Mouse (Mus musculus) frontal cortex, postnatal 10 days (tissue): ENCODE measurements around the gene Rin1.

Experiments
- DNase-seq, 2 experiments: peaks; one replicate each; pipeline ENCODE4 v3.0.0; 2022; ENCODE audit warnings: low spot score in 2 of 2, mixed read lengths in 1 of 2

Rin1 gene

DNA sequence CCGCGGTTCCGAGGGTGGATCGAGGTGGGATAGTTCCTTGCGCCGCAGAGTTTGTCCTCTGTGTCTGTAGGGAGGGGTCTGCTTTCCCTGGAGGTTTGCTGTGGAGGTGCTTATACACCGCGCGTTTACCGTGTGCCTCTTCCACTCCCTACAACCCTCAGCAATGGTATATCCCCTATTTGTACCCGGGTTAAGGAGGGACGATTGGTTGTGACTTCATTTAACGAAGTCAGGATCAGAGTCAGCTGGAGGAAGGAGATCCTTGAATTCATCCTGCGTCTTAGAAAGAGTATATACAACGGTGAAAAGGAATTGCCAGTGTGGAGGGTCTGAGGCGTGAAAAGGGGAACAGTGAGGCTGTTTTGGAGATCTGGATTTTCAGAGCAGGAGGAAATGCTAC lies 8.7 kb upstream of the Rin1 start:
- DNase-seq: no peak

- DNase-seq: no peak
These were observed 4.8 kb upstream of the Rin1 start for GRCm38 (mm10) chr19:5045531-5045930.

- no peak for DNase-seq
These were observed 1.9 kb upstream of the Rin1 start for GRCm38 (mm10) chr19:5048138-5049056.

- DNase-seq: no peak
These were observed 956 bp upstream of the Rin1 start for GRCm38 (mm10) chr19:5049325-5049724.

DNA sequence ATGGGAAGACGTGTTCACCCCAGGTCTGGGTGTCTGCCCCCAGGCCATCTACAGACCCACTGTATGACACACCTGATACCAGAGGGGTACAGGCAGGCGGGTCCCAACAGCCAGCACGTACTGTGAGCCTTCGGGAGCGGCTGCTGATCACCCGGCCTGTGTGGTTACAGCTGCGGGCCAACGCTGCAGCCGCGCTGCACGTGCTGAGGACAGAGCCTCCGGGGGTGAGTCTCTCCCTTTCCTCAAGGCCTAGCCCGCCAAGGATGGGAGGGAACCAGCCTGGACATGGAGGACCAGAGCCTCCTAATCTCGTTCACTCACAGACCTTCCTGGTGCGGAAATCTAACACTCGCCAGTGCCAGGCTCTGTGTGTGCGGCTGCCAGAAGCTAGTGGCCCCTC lies 750 bp downstream of the Rin1 start:
- peak in 1 of 2 experiments; percentile 23 for DNase-seq

DNA sequence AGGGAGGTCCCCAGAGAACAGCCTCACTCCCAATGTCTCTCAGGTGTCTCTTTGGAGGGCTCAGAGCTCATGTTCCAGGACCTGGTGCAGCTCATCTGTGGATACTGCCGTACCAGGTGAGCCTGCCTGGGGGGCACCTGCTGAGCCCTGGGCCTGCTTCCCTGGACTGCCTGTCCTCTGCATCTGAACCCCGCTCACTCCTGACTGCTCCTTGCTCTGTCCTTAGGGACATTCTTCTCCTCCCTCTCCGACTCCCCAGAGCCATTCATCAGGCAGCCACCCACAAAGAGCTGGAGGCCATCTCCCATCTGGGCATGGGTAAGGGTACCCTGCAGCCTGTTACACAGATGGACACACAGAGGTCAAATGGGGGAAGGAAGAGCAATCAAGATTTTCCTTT lies 1.2 kb downstream of the Rin1 start:
- peak in 1 of 2 experiments; percentile 6 for DNase-seq

- no peak for DNase-seq
These were observed 2.0 kb downstream of the Rin1 start for GRCm38 (mm10) chr19:5052166-5052822.

GRCm38 (mm10) chr19:5052853-5053252 lies 2.6 kb downstream of the Rin1 start:
- no peak for DNase-seq

- DNase-seq: no peak
These were observed 3.6 kb downstream of the Rin1 start for GRCm38 (mm10) chr19:5053909-5054308.

DNA sequence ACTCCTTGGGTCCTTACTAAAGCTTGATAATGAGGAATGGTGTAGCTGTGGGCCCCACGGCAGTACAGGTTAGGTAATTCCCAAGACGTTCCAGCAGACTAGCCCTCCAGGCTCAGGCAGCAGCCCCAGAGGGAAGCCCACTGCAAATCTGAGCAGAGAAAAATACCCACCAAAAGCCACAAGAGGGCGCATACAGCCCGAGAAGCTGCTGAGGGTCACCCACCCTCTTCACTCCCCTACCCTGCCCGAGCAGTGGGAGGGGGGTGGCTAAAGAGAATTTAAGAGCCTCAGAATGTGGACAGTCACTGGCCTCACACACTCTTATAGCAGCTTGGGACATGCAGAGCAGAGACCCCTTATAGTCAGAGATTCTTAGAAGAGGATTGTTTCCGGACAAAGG lies 6.0 kb downstream of the Rin1 start:
- DNase-seq: no peak

DNA sequence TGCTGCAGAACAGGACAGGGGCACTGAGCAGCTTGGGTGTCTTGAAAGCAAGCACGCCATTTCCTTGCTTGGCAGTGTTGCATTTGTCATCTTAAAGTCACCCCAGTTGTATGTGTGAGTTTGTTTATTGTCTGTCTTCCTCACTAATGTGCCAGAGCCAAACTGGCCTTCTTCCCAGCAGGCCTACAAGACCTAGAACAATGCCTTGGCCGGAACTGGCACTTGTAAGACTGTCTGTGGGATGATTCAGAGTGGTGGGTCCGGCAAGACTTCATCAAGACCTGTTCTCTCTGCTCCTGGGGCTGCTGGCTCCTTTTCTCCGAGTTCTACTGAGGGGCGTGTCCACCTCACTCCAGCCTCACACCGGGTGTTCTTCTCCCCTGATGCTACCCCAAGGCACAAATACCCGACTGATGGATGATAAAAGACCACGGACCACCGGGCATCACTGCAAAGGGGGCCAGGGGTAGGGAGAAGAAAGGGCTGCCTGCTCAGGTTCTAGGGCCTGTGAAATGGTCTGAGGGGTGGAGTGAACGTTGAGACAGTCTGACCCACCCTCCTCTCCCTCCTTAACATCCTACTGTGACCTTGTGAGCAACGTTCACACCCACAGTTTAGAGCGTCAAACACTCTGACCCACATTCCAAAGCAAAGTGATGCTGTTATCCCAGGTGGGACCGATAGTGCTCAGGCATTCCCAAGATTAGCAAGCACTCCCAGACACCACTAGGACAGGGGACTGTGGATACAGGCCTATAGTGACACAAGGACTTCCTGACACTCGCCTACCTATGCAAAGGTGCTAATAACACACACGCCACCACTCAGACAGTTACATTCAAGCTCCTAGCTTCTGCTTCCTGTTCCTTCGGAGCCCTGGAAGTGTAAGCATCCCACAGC lies 7.8 kb downstream of the Rin1 start:
- DNase-seq: no peak

- no peak for DNase-seq
These were observed 8.8 kb downstream of the Rin1 start for GRCm38 (mm10) chr19:5058801-5059771.

DNA sequence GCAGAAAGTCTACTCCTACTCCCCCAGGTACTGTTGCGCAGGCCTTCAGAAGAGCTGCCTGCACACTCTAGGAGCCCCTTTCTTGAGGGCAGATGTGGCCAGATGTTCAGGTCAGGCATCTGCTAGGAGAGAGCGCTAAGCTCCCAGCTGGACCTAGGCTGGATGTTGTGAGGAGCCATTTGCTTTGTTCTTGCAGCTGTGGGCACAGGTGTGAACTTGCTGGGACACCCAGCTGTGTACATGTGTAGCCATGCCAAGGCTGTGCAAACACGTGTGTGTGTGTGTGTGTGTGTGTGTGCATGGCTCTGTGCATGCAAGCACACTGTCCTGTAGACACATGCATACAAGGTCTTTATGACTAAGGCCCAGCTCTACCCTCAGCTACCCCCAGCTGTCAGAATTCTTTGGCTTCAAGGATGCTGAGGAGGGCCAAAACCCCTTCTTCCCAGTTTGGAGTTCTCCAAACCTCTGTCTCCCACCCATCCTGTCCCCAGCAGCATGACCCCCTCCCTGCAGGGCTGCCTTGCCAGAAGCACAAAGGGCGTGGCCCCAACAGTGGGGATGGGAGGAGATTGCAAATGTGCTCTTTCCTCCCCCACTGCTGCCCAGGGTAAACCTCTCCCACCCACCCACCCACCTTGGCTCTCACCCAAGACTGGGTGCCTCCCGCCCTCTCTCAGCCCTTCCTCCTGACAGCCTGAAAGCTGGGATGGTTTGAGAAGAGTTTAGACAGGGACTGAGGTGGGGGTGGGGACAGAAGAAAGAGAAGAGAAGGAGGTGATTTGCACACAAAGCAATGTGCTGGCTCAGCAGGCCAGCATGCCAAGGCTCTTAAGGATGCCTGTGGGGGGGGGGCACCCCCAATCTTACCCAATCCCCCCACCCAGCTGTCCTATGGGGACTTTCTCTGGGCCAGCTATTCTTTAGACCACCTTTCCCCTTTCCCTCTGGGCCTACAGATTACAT lies 10.4 kb downstream of the Rin1 start:
- no peak for DNase-seq

GRCm38 (mm10) chr19:5062041-5062440 lies 11.8 kb downstream of the Rin1 start:
- DNase-seq: no peak

- no peak for DNase-seq
These were observed 12.2 kb downstream of the Rin1 start for GRCm38 (mm10) chr19:5062446-5062845.

- DNase-seq: no peak
These were observed 14.8 kb downstream of the Rin1 start for GRCm38 (mm10) chr19:5065104-5065503.

GRCm38 (mm10) chr19:5067040-5067799 lies 16.9 kb downstream of the Rin1 start:
- DNase-seq: no peak

DNA sequence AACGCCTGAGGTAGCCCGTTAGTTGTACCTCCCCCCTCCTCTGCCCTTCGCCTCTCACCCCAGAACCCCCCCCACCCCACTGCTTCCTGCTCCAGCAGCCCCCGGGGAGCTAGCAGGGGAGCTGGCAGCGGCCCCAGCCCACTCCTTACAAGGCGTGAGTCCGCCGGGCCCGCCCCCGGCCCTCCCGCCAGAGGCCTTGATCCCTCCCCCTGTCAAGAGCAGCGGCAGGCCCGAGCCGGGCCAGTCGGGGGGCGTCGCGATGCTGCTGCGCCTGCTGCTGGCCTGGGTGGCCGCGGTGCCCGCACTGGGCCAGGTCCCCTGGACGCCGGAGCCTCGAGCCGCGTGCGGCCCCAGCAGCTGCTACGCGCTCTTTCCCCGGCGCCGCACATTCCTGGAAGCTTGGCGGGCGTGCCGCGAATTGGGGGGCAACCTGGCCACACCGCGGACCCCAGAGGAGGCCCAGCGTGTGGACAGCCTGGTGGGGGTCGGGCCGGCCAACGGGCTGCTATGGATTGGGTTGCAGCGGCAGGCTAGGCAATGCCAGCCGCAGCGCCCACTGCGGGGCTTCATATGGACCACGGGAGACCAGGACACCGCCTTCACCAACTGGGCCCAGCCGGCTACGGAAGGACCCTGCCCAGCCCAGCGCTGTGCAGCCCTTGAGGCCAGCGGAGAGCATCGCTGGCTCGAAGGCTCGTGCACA lies 17.7 kb downstream of the Rin1 start, which contains the start of gene Cd248:
Gene Cd248 (plus strand): TSS at position 212 of the 703 bp plus-strand sequence.
- no peak for DNase-seq
